Mouse (Mus musculus) monocyte, adult 2 months (primary cell): ENCODE measurements around the gene Med4.

Experiments
- DNase-seq, 2 experiments: peaks; one replicate each; pipeline ENCODE4 v3.0.0; 2022; ENCODE audit warnings: low spot score in 2 of 2, low read depth in 1 of 2

The Med4 gene

DNA sequence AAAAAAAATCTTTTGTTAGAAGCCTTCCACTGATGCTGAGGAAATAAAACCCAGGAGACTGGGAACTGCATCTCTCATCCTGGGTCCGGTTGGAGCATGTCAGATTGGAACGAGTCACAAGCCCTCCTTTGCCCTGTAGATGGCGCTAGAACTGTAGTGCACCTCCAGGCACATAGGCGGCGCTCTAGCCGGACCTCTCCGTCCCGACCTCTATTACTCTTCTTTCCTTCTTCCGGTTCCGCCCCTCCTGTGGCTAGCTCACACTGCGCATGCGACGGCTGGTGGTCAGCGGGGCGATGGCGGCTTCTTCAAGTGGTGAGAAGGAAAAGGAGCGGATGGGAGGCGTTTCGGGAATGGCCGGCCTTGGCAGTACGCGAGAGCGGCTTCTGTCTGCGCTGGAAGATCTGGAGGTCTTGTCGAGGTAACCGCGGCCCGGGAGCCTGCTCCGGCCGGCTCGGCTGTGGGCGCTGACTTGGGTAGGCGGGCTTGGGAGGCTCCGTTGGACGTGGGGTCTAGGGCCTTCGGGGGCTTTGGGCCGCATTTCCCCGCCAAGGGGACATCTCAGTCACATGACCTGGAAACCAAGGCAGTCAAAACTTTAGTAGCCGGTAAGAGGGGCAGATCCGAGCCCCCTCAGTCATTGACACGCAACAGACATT is at the start of gene Med4:
TSS of gene Med4 (plus strand) at position 261 of the 659 bp plus-strand sequence.
- peak; percentile 89 to 92 for DNase-seq

DNA sequence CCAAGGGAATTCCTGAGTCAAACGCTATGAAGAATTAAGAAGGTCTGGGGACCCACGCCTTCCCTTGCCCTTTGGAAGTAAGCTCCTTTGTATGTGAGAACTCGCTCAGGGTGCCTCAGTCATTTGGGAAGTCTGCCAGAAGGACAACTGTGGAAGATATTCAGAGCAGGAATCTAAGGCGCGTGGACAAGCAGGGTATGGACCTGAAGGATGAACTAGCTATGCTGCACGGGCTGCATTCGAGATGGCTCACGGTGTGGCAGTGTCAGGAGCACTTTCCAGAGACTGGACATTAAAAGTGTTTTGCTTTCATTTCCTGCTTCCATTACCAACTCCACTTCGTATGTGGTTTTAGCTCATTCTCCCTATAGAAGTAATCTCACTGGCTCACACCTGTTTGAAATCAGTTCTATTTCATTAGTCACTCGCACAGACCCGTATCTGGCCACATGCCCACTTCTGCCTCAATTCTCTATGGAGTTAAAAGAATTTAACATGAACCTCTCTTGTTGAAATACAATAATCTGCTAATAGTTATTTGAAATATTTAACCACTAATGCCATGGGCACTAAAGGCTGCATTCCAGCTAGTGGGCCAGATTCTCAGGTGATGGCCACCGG is 49.2 kb upstream of the Med4 start:
- DNase-seq, result no peak

DNA sequence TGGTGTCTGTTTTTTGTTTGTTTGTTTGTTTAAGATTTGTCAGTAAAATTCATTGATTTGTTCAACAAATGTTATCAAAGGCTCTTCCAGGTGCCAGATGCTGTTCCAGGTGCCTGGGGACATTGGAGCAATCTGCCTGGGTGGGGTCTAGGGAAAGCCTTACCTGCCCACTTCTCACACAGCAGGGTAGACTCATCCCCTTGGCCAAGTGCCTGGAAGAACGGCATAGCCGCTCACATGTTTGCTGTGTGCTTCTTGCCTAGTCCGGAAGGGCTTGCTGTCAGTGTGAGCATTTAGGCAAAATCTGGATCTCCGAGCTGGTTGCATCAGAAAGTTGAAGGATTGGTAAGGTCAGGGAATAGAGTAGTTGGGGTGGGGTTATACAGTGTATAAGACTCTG is 47.6 kb upstream of the Med4 start:
- DNase-seq, result no peak

DNA sequence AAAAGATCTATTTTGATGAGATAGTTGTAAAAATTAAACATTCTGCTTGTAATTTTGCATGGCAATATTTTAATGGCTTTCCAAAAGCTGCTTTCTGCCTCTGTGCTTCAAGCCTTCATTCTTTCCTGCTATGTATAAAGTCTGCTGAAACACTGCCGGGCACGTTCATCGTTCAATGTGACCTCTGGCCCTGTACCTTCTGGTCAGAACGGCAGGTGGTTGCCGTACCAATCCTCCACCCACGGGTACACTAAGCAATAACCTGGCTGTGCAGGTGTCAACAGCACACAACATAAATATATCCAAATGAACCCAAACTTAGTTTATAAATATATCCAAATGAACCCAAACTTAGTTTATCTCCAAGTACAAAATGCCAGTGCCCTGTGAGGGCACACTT is 42.1 kb upstream of the Med4 start:
- no peak for DNase-seq

DNA sequence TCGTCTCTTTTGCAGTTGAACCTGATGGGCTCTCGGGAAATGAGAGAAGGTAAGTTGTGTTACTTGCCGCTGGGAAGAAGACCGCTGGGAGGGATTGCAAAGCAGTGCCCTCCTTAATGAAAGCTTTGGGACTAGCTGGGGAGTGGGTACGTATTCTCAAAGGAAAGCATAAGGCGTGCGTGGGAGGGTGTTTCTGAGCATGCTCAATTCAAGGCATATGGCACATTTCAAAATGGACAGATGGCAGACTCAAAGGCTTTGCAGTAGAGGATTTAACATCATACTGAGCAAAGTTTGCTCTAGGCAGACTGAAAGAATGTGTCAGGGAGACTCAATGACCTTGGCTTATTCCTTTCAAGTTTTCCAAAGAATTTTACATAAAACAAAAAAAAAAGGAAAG is 40.3 kb upstream of the Med4 start:
- no peak for DNase-seq

DNA sequence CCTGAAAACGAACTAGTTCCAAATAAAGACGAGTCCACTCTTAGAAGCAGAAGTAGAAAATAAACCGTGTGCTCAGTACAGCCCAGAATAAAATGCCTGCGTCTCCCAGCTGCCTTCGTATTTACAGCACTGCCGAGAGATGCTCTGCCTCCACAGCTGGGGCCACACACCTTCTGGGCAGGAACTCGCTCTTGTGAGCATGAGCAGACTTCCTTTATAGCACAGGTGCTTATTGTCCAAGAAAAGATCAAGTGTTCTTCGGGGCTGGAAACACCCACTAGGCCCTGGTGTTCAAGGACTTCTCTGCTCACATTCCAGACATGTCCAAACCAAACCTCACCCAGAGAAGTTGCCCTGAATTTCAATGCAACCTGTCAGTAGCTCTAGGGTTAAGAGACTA is 39.2 kb upstream of the Med4 start:
- no peak for DNase-seq

DNA sequence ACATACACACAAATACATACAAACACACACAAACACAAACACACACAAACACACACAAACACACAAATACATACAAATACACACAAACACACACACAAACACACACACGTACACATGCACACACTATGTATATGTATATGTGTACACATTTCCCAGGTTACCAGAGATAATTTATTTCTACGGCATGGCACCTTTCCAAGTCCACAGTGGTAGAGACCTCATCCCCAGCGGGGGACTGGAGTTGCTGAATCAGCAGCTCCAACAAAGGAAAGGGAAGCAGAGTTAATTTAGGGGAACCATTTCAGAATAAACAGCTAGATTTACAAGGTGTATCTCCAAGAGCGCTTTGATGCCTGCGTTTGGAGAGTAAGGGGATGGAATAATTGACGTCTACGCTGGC is 37.6 kb upstream of the Med4 start:
- DNase-seq, result no peak

DNA sequence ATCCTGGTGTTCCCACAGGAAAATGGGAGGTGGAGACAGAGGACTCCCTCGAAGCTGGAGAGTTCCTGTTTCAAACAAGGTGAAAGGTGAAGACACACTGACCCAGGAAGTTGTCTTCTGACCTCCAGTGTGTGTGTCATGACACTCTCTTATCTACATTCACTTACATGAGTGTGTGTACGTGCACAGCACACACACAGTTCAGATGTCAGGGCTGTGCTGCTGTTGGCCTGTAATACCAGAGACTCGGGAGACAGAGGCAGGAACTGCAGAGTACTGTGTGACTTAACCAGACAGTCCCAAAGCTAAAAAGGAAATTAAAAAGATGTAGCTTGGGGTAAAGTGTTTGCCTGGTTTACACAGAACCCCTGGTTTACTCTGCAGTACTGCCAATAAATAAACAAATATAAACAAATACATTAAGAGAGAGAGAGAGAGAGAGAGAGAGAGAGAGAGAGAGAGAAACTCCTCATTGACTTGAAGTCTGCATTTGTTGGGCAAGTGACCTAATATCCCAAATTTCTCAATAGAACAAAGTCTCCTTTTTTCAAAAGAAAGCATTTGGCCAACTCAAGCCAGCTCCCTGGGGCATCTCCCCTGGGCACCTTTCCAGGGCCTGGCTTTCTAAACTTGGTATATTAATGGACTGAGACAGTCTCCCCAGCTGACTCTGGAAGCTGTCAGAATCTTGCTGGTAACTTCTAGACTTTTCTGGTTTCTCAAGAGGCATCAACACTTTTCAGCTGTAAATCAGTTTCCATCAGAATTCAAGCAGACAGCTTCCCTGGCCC is 36.0 kb upstream of the Med4 start:
- no peak for DNase-seq

DNA sequence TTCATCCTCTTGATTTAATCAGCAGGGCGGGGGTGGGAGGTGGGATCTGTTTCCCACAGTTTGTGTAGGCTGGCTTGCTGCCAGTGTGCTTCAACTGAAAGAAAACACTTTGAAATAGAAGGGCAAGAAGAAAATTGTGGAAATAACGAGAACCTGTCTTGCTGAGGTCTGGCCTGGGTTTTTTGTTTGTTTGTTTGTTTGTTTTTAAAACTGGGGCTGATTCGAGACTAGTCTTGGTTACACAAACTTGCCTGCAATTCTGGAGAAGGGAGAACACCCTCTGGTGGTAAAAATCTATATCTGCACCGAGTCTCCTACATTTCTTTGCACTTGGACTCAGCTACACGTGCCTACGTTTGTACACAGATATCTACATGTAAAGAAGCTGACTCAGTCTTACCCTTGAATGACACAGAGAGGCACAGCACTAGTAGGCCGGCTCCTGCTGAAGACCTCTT is 35.2 kb upstream of the Med4 start:
- no peak for DNase-seq

DNA sequence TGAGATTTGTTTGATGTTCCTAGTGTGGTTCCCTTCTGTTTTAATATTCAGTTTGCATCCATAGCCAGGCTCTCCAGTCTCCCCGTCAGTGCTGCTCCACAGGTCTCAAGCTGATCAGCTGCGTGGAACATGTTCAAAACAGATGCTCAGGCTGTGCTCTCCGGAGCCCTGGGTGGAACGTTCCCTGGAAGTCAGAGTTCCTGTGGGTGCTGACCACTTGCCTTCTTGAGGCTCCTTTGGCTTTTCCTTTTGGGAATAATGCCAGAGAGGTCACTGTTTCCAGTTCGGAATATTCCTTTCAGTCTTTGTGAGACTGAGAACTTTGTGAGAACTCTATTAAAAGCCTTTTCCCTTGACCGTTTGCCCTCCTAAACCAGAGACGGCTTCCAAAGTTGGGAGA is 34.3 kb upstream of the Med4 start:
- no peak for DNase-seq

DNA sequence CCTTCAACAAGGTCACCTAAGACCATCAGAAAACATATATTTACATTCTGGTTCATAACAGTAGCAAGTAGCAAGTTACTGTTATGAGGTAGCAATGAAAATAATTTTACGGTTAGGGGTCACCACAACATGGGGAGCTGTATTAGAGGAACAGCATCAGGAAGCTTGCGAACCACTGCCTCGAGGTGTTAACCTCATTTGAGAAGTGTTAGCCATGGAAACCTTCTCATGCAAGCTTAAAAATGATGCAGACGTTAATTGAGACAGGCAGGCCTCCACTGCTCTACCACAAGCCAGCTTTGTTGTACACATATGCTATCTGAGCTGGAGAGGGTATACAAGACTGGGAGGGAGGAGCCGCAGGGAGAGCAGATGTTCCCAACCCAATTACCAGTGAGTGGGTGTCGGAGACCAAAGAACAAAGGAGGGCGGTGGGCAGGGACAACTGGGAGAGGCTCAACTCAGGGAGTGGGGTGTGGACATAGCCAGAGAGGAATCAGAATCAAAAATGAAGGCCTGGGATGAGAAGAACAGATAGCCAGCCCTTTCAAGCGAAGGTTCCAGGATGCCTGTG is 33.4 kb upstream of the Med4 start:
- DNase-seq, result no peak

DNA sequence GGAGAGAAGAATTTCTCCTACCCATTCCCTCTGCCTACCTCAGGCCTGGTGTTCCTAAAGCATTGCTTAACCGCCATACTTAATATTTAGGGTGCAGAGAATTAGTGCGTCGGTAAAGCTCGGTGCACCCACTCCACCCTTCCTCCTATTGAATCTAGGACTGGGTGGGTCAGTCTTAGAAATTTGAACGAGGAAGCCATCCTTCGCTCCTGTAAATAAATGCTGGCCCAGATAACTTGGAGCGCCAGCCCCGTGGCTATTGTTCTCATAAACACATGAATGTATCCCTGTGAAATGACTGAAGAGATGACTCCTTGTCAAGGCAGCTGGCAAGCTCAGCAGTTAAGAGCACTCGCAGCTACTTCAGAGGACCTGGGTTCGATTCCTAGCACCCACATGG is 32.7 kb upstream of the Med4 start:
- no peak for DNase-seq

DNA sequence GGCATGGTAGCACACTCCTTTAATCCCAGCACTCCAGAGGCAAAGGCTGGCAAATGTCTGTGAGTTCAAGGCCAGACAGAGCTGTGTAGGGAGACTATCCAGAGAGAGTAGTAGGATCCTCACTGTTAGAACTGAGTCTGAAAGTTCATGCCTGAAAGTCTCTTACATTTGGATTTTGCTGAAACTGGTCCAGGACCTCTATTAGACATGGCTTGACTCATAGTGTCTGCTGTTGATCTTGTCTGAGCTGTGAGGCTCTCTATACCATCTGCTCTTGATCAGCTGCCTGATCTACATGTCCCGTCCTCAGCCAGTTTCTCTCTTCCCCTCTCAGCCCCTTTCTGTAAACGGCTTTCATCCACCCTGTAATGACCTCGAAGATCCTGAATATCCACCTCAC is 31.5 kb upstream of the Med4 start:
- DNase-seq, result no peak

DNA sequence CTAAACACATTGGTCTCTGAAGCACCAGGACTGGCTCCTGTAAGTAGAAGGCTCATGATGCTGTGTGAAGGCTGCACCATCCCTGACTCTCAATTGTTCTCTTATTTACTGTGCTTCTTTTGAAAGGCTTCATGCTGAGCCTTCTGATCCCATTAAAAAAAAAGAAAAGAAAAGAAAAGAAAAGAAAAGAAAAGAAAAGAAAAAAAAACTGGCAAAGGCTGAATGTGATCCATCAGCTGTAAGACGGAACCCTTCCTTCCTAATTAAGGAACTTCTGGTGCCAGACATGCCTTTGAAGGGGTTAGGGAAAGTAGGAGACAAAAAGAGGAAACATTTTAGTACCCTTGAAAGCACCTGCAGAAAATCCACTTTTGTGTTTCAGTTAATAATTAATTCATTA is 30.1 kb upstream of the Med4 start:
- DNase-seq, result no peak

DNA sequence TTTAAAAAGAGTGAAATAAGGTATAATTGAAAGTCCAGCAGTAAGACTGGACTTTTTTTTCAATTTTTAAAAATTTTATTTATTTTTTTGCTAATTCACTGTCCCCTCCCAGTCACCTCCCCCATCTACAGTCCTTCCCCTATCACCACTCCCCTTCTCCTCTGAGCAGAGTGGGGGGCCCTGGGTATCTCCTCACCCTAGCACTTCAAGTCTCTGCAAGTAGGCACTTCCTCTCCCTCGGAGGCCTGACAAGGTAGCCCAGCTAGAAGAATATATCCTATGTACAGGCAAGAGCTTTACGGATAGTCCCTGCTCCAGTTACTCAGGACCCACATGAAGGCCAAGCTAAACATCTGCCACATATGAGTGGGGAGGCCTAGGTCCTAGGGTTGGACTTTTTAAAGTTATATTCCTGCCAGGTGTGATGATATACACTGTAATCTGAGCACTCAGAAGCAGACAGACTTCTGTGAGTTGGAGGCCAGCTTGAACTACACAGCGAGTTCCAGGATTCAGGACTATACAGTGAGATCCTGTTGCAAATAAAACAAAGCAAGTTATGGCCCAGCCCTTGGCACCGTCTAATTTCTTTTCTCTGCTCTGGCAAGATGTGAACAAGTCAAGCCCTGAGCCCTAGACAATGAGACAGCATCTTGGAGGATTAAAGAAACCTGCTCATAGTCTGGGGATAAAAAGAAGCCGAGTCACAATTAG is 26.2 kb upstream of the Med4 start:
- DNase-seq, result no peak

DNA sequence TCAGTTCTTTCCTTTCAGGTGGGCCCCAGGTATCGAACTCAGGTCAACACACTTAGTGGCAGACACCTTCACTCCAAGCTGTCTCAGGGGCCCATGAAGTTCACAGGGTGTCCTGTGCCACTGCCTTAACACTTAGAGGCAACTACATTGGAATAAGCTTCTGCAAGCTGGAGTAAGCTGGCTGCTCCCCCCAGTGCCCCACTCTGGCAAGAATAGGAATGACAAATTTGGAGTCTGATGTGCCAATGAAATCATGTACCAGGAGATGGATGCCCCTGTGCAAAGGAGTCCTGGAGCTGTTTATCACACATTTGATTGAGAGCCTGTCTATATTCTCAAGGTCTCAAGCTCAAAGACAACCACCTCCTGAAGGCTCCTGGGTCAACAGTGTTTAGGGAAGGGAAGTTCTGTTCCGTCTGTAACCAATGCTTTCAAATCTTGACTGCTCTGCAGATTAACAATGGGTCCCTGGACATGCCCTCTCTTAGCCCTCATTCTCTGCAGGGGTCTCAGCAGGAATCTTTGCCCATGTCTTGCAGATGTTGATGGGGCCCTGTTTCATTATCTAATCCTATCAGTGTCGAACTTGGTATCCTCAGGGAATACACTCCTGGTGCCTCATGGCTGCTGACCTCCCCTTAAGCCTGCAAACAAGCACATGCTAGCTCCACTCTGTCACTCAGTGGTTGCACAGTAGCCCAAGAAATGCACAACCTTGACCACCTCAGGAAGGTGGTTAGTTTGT is 25.3 kb upstream of the Med4 start:
- no peak for DNase-seq

DNA sequence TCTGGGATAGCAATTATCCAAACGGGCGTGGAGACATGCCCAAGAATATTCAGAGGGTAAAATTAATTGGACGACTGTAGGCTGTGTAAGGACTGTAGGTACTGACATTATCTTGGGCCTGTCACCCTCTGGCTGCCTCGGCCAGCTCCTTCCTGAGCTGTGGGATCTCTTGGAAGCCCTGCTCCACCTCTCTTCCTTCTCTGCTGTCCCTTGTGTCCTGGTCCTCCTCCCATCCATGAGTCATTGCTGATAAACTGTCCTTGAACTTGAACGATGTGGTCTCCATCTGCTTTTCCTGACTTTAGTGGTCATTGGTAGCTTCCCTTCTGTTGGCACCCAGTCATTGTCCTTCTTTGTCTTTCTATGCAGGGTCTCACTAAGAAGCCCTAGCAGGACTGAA is 23.2 kb upstream of the Med4 start:
- no peak for DNase-seq

DNA sequence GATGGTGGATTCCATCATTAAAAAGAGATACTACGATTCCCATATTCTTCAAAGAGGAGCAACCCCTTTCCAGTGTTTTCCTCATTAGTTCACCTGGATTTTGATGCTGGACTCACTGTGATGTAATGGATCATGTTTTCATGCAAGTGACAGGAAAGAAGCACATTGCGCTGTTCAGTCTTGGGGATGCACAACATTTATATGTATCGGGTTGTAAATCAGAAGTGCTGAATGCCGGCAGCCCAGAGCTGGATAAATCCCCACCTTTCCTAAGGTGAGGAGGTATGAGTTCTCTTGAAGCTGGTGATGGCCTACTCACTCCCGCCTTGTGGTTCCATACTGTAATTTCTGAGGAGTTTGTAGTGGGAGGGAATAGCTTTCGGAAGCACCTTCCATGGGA is 16.5 kb upstream of the Med4 start:
- DNase-seq, result no peak

DNA sequence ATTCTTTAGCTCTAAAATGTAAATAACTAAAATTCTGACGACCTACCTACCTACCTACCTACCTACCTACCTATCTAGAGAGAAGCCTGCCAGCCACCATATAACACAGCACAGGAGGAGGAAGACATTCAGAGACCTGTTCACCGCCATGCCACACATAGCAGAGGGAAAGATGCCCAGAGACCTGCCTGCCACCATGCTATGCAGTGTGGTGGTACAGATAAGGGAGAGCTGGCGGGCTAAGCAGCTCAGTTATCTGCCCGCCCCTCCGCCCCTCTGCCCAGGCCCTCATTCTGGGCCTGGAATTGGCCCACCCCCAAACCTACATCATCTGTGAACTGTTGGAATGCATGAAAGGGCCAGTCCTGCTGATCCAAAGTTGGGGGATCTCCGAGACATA is 15.7 kb upstream of the Med4 start:
- no peak for DNase-seq

DNA sequence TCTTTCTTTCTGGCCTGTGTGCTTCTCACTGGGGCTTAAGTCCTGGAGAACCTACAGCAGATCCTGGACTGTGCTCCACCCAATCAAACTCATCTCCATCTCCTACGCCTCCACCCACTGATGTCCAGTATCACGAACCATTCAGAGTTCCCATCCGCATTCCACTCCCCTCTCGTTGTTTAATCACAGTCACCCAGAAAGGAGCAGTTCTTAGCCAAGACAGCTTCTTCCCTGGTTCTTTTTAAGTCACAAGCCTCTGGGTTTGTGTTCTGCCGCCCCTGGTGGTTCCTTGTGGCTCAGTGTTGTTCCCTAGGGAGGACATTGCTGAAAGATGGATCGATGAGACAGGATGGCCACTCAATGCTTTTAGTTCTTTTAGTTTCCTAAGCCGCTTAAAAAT is 14.1 kb upstream of the Med4 start:
- no peak for DNase-seq

DNA sequence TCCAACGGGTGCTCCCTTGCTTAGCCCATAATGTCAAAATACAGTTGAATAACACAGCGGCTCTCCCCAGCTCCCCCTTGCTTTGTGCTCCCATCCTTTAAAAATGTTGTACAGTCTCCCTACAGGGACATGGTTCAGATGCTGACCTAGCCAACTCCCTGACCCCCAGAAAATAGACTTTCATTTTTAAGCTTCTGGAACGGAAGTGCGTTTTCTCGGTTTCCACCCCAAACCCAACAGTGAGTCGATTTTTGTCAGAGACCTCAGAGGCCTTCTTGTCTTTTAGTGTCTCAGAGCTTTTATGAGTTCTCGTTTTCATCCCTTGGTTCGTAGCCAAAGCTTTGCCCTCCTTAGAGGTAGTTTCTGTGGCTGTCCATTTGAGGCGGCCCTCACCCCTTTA is 8.5 kb upstream of the Med4 start:
- DNase-seq, result no peak
